Mouse (Mus musculus) ES-Bruce4 (cell line): Measurements from ENCODE around the gene Bub1b. TPM values are rescaled to one million over a fixed set of nuclear protein-coding genes. Genes with fewer than 3 reads are reported as not detected.
"Not testable (repeated sequence)": the region's sequence is repeated elsewhere in the genome, so short reads cannot be mapped to it uniquely, and the experiment has no call there.

Experiments
- H3K27ac ChIP-seq: 2 replicates; pipeline ENCODE4 v1.5.1; 2012; ENCODE audit warnings: low read length, inconsistent platforms; ENCODE audit not compliant: insufficient read depth
- H3K27me3 ChIP-seq: 2 replicates; pipeline ENCODE4 v1.6.1; 2012; ENCODE audit warnings: mild to moderate bottlenecking, low read length, inconsistent platforms; ENCODE audit not compliant: control insufficient read depth, poor library complexity, insufficient read depth, severe bottlenecking
- H3K36me3 ChIP-seq: 2 replicates; pipeline ENCODE4 v1.6.1; 2012; ENCODE audit warnings: inconsistent platforms, mild to moderate bottlenecking, low read length, moderate library complexity; ENCODE audit not compliant: control insufficient read depth, poor library complexity, insufficient read depth, severe bottlenecking
- H3K4me1 ChIP-seq: one replicate; pipeline ENCODE4 v1.8.1; 2011; ENCODE audit warnings: low read length; ENCODE audit not compliant: control insufficient read depth, insufficient read depth
- H3K4me3 ChIP-seq: 2 replicates; pipeline ENCODE4 v1.5.1; 2011; ENCODE audit warnings: low read depth, mild to moderate bottlenecking, low read length
- H3K9ac ChIP-seq: 2 replicates; pipeline ENCODE4 v1.6.1; 2012; ENCODE audit warnings: low read depth, mild to moderate bottlenecking, inconsistent platforms; ENCODE audit not compliant: poor library complexity, severe bottlenecking
- H3K9me3 ChIP-seq: replicated peaks from 2 replicates; pipeline ENCODE4 v1.6.1; 2012; ENCODE audit warnings: mild to moderate bottlenecking, low read length, inconsistent platforms; ENCODE audit not compliant: control insufficient read depth, poor library complexity, insufficient read depth, severe bottlenecking
- CTCF ChIP-seq: IDR thresholded peaks from one replicate; pipeline ENCODE4 v1.8.1; 2011; ENCODE audit warnings: low read depth, low read length
- EP300 ChIP-seq: IDR thresholded peaks from 2 replicates; pipeline ENCODE4 v1.6.1; 2011; ENCODE audit warnings: low read depth, low read length; ENCODE audit not compliant: insufficient read depth
- POLR2A ChIP-seq: IDR thresholded peaks from one replicate; pipeline ENCODE4 v1.8.1; 2011; ENCODE audit warnings: low read length; ENCODE audit not compliant: insufficient read depth
- polyA plus RNA-seq: library from polyadenylated mRNA; stranded (reverse); fragments of >200 nt; gene quantifications from 2 replicates; pipeline ENCODE4 v1.2.4, GENCODE M21; 2011; ENCODE audit warnings: low read depth; ENCODE audit not compliant: missing spikeins, insufficient read depth, insufficient read length

Gene Bub1b
- polyA plus RNA-seq, result 189 TPM in 2 replicates

- Histone ChIP-seq H3K27ac (no peak within 1 kb of the TSS), H3K27me3 (no peaks in the 10 kb centered on the region), H3K4me1 (peaks cover 6% of the 10 kb centered on the region), H3K4me3 (peak within 1 kb of the TSS; percentile 88), H3K36me3 (peaks cover 26% of the 10 kb centered on the region), H3K9me3 (no peaks in the 10 kb centered on the region), H3K9ac (peak within 1 kb of the TSS; percentile 62)
- peak; percentile 30 for TF ChIP-seq POLR2A
- no peak for TF ChIP-seq CTCF
- 0 out of 2 replicates have a peak, but pooled peaks have one; percentile 18 for TF ChIP-seq EP300
These were observed at the start of gene Bub1b for GRCm38 (mm10) chr2:118597673-118598568. Gene Bub1b, plus strand, starts transcription at chr2:118598211.

GRCm38 (mm10) chr2:118548421-118549221 is 49.4 kb upstream of the Bub1b start:
- H3K4me3 ChIP-seq, result peak overlapping the region; percentile 83
- H3K9me3 ChIP-seq, result no peaks in the 10 kb centered on the region
- H3K4me1 ChIP-seq, result peaks cover 14% of the 10 kb centered on the region
- H3K27me3 ChIP-seq, result no peaks in the 10 kb centered on the region
- no peak for TF ChIP-seq CTCF
- no peak for TF ChIP-seq POLR2A
- peak; percentile 81 for TF ChIP-seq EP300
- H3K27ac ChIP-seq, result no peak overlapping the region
- no peaks in the 10 kb centered on the region for H3K36me3 ChIP-seq
- H3K9ac ChIP-seq, result peak overlapping the region; percentile 69

- H3K9ac ChIP-seq, result peak within 1 kb of the TSS; percentile 69
- no peak for TF ChIP-seq POLR2A
- no peak for TF ChIP-seq CTCF
- TF ChIP-seq EP300, result no peak
- peak within 1 kb of the TSS; percentile 83 for H3K4me3 ChIP-seq
- H3K27me3 ChIP-seq, result no peaks in the 10 kb centered on the region
- H3K4me1 ChIP-seq, result peaks cover 14% of the 10 kb centered on the region
- no peaks in the 10 kb centered on the region for H3K9me3 ChIP-seq
- no peaks in the 10 kb centered on the region for H3K36me3 ChIP-seq
- no peak within 1 kb of the TSS for H3K27ac ChIP-seq
These were observed 48.2 kb upstream of the Bub1b start, which contains the start of gene Bmf for GRCm38 (mm10) chr2:118549507-118550473. Gene Bmf, minus strand, starts transcription at chr2:118549687.

- TF ChIP-seq CTCF (no peak), EP300 (no peak), POLR2A (no peak)
- H3K27me3 ChIP-seq, result no peaks in the 10 kb centered on the region
- no peak overlapping the region for H3K4me3 ChIP-seq
- no peaks in the 10 kb centered on the region for H3K9me3 ChIP-seq
- H3K9ac ChIP-seq, result no peak overlapping the region
- no peak overlapping the region for H3K27ac ChIP-seq
- H3K4me1 ChIP-seq, result peaks cover 4% of the 10 kb centered on the region
- no peaks in the 10 kb centered on the region for H3K36me3 ChIP-seq
These were observed 46.4 kb upstream of the Bub1b start for GRCm38 (mm10) chr2:118551606-118552005.

GRCm38 (mm10) chr2:118554356-118554990 is 43.5 kb upstream of the Bub1b start:
- H3K27ac ChIP-seq, H3K9ac ChIP-seq, H3K4me3 ChIP-seq, H3K27me3 ChIP-seq, H3K9me3 ChIP-seq, H3K36me3 ChIP-seq, H3K4me1 ChIP-seq: not testable (repeated sequence)
